Mouse (Mus musculus) forebrain, embryonic 13.5 days (tissue): ENCODE measurements at regions not wholly inside any gene's neighbourhood (a gene's known extent, or its start where the extent isn't known, plus 50 kb on each side); places are given as distances from the start of the nearest gene placed in this dataset.

Experiments
- ATAC-seq: fragments of 200-750 bp; cut with Nextera tagmentation; 2 replicates; pipeline ENCODE4 v1.8.0; 2017
- H3K27ac ChIP-seq: fragments of 300-500 bp; sonication (generic); 2 replicates; pipeline ENCODE4 v1.5.1; 2015; ENCODE audit warnings: inconsistent platforms, mild to moderate bottlenecking, moderate library complexity
- H3K27me3 ChIP-seq: fragments of 300-500 bp; sonication (generic); 2 replicates; pipeline ENCODE4 v1.6.1; 2015; ENCODE audit warnings: mild to moderate bottlenecking, inconsistent platforms
- H3K36me3 ChIP-seq: fragments of 300-500 bp; sonication (generic); 2 replicates; pipeline ENCODE4 v1.6.1; 2015; ENCODE audit warnings: mild to moderate bottlenecking, inconsistent platforms; ENCODE audit not compliant: poor library complexity, severe bottlenecking
- H3K4me1 ChIP-seq: fragments of 300-500 bp; sonication (generic); 2 replicates; pipeline ENCODE4 v1.6.1; 2015; ENCODE audit warnings: inconsistent platforms
- H3K4me2 ChIP-seq: fragments of 300-500 bp; sonication (generic); 2 replicates; pipeline ENCODE4 v1.6.1; 2015; ENCODE audit warnings: inconsistent platforms, mild to moderate bottlenecking, moderate library complexity
- H3K4me3 ChIP-seq: fragments of 300-500 bp; sonication (generic); 2 replicates; pipeline ENCODE4 v1.5.1; 2015; ENCODE audit warnings: mild to moderate bottlenecking, inconsistent platforms
- H3K9ac ChIP-seq: fragments of 300-500 bp; sonication (generic); 2 replicates; pipeline ENCODE4 v1.6.1; 2015; ENCODE audit warnings: mild to moderate bottlenecking, inconsistent platforms
- H3K9me3 ChIP-seq: fragments of 300-500 bp; sonication (generic); replicated peaks from 2 replicates; pipeline ENCODE4 v1.6.1; 2016; ENCODE audit warnings: inconsistent platforms
- WGBS: fragments of 180-500 bp; shearing (Covaris S2); methylation state at CpG from one replicate; pipeline ENCODE4 v1.1.7; 2015; 5-methylcytosine and 5-hydroxymethylcytosine counted together

DNA sequence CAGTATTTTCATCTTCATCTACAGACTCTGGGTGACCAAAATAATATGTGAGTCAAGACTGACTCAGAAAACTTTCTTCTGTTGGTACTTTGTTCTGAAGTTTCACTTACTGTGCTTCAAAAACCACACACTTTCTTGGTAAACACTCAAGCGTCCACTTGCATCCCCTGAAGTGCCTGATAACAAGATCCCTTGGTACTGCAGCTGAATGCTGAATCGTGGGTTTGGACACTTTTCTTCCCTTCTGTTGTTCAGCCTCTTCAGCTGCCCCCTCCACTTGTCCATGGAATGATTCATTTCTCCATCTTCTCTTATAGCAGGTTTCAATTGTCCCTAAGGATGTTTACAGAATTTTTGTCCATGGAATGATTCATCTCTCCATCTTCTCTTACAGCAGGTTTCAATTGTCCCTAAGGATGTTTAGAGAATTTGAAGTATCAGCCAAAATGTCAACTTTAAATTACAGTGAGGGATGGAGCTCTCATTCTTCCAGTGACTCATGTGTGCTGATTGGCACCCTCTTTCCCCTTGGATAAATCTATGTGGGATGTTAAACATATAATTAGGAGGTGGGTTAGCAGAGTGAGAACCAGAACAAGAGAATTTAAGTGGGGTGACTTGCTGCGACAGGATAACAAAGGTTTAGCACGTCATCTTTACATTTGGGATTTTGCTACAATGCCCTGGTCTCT lies 57.7 kb upstream of the Pdk4 start:
- 52% methylated on average over 4 of the region's 4 CpGs for WGBS
- no peaks in the 10 kb centered on the region for H3K27me3 ChIP-seq

DNA sequence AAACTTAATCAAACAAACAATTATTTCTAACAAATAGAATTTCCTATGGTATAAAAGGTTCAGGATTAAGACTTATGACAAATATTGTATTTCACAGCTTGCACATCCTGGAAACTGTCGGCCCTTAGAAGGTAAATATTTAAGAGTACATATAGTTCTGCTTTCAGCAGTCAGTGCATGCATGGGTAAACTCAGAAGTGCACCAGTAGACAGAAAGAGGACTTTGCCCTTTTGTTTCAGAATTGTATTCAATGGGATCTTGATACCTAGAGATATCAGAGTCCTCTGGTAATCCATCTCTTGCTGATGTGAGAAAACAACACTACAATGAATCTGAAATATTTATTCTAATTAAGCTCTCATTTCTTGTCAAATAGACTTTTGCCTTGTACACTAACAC lies 54.0 kb upstream of the Pdk4 start:
- Histone ChIP-seq H3K27me3 (no peaks in the 10 kb centered on the region), H3K9me3 (no peaks in the 10 kb centered on the region), H3K36me3 (no peaks in the 10 kb centered on the region), H3K27ac (no peak overlapping the region), H3K9ac (no peak overlapping the region), H3K4me2 (no peak overlapping the region), H3K4me1 (no peaks in the 10 kb centered on the region), H3K4me3 (no peak overlapping the region)
- WGBS, result 81% methylated on average over 1 of the region's 1 CpGs
- no peak for ATAC-seq

More for the DNA sequence above, 57.7 kb upstream of the Pdk4 start:
- H3K4me1 ChIP-seq, result no peaks in the 10 kb centered on the region
- no peak overlapping the region for H3K4me2 ChIP-seq
- H3K9ac ChIP-seq, result no peak overlapping the region
- no peak overlapping the region for H3K4me3 ChIP-seq
- ATAC-seq, result no peak
- H3K9me3 ChIP-seq, result no peaks in the 10 kb centered on the region
- no peaks in the 10 kb centered on the region for H3K36me3 ChIP-seq
- no peak overlapping the region for H3K27ac ChIP-seq
